Mouse (Mus musculus) CH12.LX (cell line): ENCODE results near the gene Ttll5. TPM values are rescaled to one million over a fixed set of nuclear protein-coding genes. Genes with fewer than 3 reads are reported as not detected.

Experiments
- DNase-seq: peaks from one replicate; pipeline ENCODE4 v3.0.0-alpha.2; 2013; ENCODE audit errors: extremely low read depth
- H3K27ac ChIP-seq: 2 replicates; pipeline ENCODE4 v1.5.1; 2012; ENCODE audit warnings: low read depth, mild to moderate bottlenecking, control low read depth, moderate library complexity; ENCODE audit not compliant: insufficient read depth
- H3K27me3 ChIP-seq: replicated peaks from 2 replicates; pipeline ENCODE3; 2012; ENCODE audit warnings: inconsistent platforms
- H3K36me3 ChIP-seq, 2 experiments: replicated peaks in 1 of 2; 2 replicates each; pipeline versions ENCODE3 to v1.6.1; 2012; ENCODE audit warnings: inconsistent platforms in 1 of 2, low read length in 1 of 2, mild to moderate bottlenecking in 1 of 2, mixed read lengths in 1 of 2, moderate library complexity in 1 of 2; ENCODE audit not compliant: control insufficient read depth in 1 of 2, insufficient read depth in 1 of 2
- H3K4me1 ChIP-seq, 2 experiments: 2 replicates each; pipeline ENCODE4 v1.6.1; 2012; ENCODE audit warnings: inconsistent platforms in 1 of 2, moderate library complexity in 1 of 2; ENCODE audit not compliant: insufficient read depth in 2 of 2, control insufficient read depth in 1 of 2
- H3K4me2 ChIP-seq: 2 replicates; pipeline ENCODE4 v1.6.1; 2012; ENCODE audit warnings: low read depth, mild to moderate bottlenecking, control low read depth; ENCODE audit not compliant: poor library complexity, insufficient read depth, severe bottlenecking
- H3K4me3 ChIP-seq, 3 experiments: fragments of 150-350 bp in 1 of 3; sonication (generic) in 1 of 3; replicated peaks in 1 of 3; 2 replicates each; pipeline versions ENCODE3 to v1.5.1; 2011 to 2012; ENCODE audit warnings: low read depth in 2 of 3, low read length in 2 of 3, mild to moderate bottlenecking in 2 of 3, moderate library complexity in 2 of 3, control low read depth in 1 of 3, improper control_type of control experiment in 1 of 3, inconsistent platforms in 1 of 3, mixed read lengths in 1 of 3; ENCODE audit not compliant: poor library complexity in 1 of 3
- H3K79me2 ChIP-seq: replicated peaks from 2 replicates; pipeline ENCODE4 v1.6.1; 2012; ENCODE audit warnings: mild to moderate bottlenecking, moderate library complexity; ENCODE audit not compliant: control insufficient read depth, poor library complexity, insufficient read depth, severe bottlenecking; ENCODE audit errors: extremely low read depth
- H3K9ac ChIP-seq: 2 replicates; pipeline ENCODE4 v1.6.1; 2012; ENCODE audit warnings: low read depth, mild to moderate bottlenecking, control low read depth, moderate library complexity; ENCODE audit not compliant: insufficient read depth
- H3K9me3 ChIP-seq: replicated peaks from 2 replicates; pipeline ENCODE3; 2012; ENCODE audit warnings: low read length, inconsistent platforms, mixed read lengths
- CHD2 ChIP-seq: IDR thresholded peaks from 2 replicates; pipeline ENCODE4 v1.6.1; 2011; ENCODE audit warnings: low read length, improper control_type of control experiment
- CTCF ChIP-seq, 2 experiments: IDR thresholded peaks in 1 of 2; conservative IDR thresholded peaks in 1 of 2; 2 replicates each; pipeline ENCODE4 v1.5.1; 2011 to 2012; ENCODE audit warnings: low read depth in 2 of 2, low read length in 2 of 2, improper control_type of control experiment in 1 of 2, inconsistent platforms in 1 of 2, mild to moderate bottlenecking in 1 of 2, moderate library complexity in 1 of 2
- E2F4 ChIP-seq: IDR thresholded peaks from 2 replicates; pipeline ENCODE4 v1.6.1; 2011; ENCODE audit warnings: low read depth, low read length, improper control_type of control experiment; ENCODE audit not compliant: insufficient replicate concordance
- ETS1 ChIP-seq: conservative IDR thresholded peaks from 2 replicates; pipeline ENCODE4 v1.6.1; 2012; ENCODE audit warnings: low read depth, mild to moderate bottlenecking, inconsistent platforms, low read length, improper control_type of control experiment, moderate library complexity
- GABPA ChIP-seq: IDR thresholded peaks from 2 replicates; pipeline ENCODE4 v1.6.1; 2012; ENCODE audit warnings: low read depth, low read length, improper control_type of control experiment, inconsistent platforms; ENCODE audit not compliant: insufficient replicate concordance
- HCFC1 ChIP-seq: IDR thresholded peaks from 2 replicates; pipeline ENCODE4 v1.6.1; 2012; ENCODE audit warnings: low read depth, mild to moderate bottlenecking, inconsistent platforms, low read length, improper control_type of control experiment
- IRF4 ChIP-seq: IDR thresholded peaks from 2 replicates; pipeline ENCODE4 v1.6.1; 2014; ENCODE audit warnings: low read depth, mild to moderate bottlenecking, inconsistent platforms, low read length, improper control_type of control experiment
- JUND ChIP-seq: conservative IDR thresholded peaks from 2 replicates; pipeline ENCODE4 v1.6.1; 2011; ENCODE audit warnings: low read depth, low read length, improper control_type of control experiment
- MAX ChIP-seq: IDR thresholded peaks from 2 replicates; pipeline ENCODE4 v1.6.1; 2011; ENCODE audit warnings: low read length, improper control_type of control experiment
- MEF2A ChIP-seq: IDR thresholded peaks from 2 replicates; pipeline ENCODE4 v1.6.1; 2014; ENCODE audit warnings: low read depth, mild to moderate bottlenecking, inconsistent platforms, low read length, improper control_type of control experiment, borderline replicate concordance
- MYC ChIP-seq: IDR thresholded peaks from 2 replicates; pipeline ENCODE4 v1.6.1; 2011; ENCODE audit warnings: low read depth, mild to moderate bottlenecking, improper control_type of control experiment, low read length
- NELFE ChIP-seq: IDR thresholded peaks from 2 replicates; pipeline ENCODE4 v1.6.1; 2011; ENCODE audit warnings: low read depth, low read length, improper control_type of control experiment
- POLR2A ChIP-seq: IDR thresholded peaks from 2 replicates; pipeline ENCODE4 v1.6.1; 2011; ENCODE audit warnings: low read depth, mild to moderate bottlenecking, improper control_type of control experiment, low read length
- POLR2AphosphoS2 ChIP-seq: IDR thresholded peaks from 2 replicates; pipeline ENCODE4 v1.6.1; 2011; ENCODE audit warnings: low read depth, low read length, improper control_type of control experiment
- RAD21 ChIP-seq: IDR thresholded peaks from 2 replicates; pipeline ENCODE4 v1.6.1; 2011; ENCODE audit warnings: low read depth, mild to moderate bottlenecking, low read length, improper control_type of control experiment, moderate library complexity
- RCOR1 ChIP-seq: conservative IDR thresholded peaks from 2 replicates; pipeline ENCODE4 v1.6.1; 2012; ENCODE audit warnings: low read depth, mild to moderate bottlenecking, inconsistent platforms, low read length, improper control_type of control experiment
- SIN3A ChIP-seq: IDR thresholded peaks from 2 replicates; pipeline ENCODE4 v1.6.1; 2012; ENCODE audit warnings: low read length, improper control_type of control experiment, inconsistent platforms
- SMC3 ChIP-seq: IDR thresholded peaks from 2 replicates; pipeline ENCODE4 v1.6.1; 2011; ENCODE audit warnings: low read depth, low read length, improper control_type of control experiment
- UBTF ChIP-seq: IDR thresholded peaks from 2 replicates; pipeline ENCODE4 v1.6.1; 2012; ENCODE audit warnings: low read depth, mild to moderate bottlenecking, inconsistent platforms, low read length, improper control_type of control experiment, moderate library complexity
- USF1 ChIP-seq: IDR thresholded peaks from 2 replicates; pipeline ENCODE4 v1.6.1; 2014; ENCODE audit warnings: low read depth, mild to moderate bottlenecking, inconsistent platforms, low read length, improper control_type of control experiment
- USF2 ChIP-seq: conservative IDR thresholded peaks from 2 replicates; pipeline ENCODE4 v1.6.1; 2011; ENCODE audit warnings: low read depth, low read length, improper control_type of control experiment
- ZMIZ1 ChIP-seq: IDR thresholded peaks from 2 replicates; pipeline ENCODE4 v1.6.1; 2012; ENCODE audit warnings: low read depth, mild to moderate bottlenecking, inconsistent platforms, low read length, improper control_type of control experiment
- ZNF384 ChIP-seq: IDR thresholded peaks from 2 replicates; pipeline ENCODE4 v1.6.1; 2012; ENCODE audit warnings: low read depth, low read length, improper control_type of control experiment, inconsistent platforms
- dilution Hi-C: fragments of 300-500 bp; cut with MboI; formaldehyde crosslinking; loops from 2 replicates; pipeline ENCODE4 v1.14.3; 2020; ENCODE audit warnings: low sequenced_read_pairs; ENCODE audit not compliant: extremely low pct_unique_long_range_greater_than_20kb, extremely low pct_ligation_motif_present
- in situ Hi-C: fragments of 300-500 bp; cut with MboI; formaldehyde crosslinking; loops from 3 replicates; pipeline ENCODE4 v1.14.3; 2019; ENCODE audit warnings: low sequenced_read_pairs, low pct_ligation_motif_present, low pct_unique_long_range_greater_than_20kb, mixed read lengths
- polyA plus RNA-seq: library from polyadenylated mRNA; unstranded; fragments of >175 nt; gene quantifications from 2 replicates; pipeline ENCODE4 v1.2.1, GENCODE M21; 2012; ENCODE audit warnings: low read depth; ENCODE audit not compliant: insufficient read length
- total RNA-seq, 2 experiments: library from RNA; depleted of rRNA; stranded (reverse); fragments of 300-350 nt in 1 of 2; fragments of >200 nt in 1 of 2; gene quantifications; 2 replicates each; pipeline ENCODE4 v1.2.3; 2012 to 2014

Gene Ttll5
- total and polyA plus RNA-seq, 3 experiments: 5.7 to 14.0 (median 8.7) TPM

DNA sequence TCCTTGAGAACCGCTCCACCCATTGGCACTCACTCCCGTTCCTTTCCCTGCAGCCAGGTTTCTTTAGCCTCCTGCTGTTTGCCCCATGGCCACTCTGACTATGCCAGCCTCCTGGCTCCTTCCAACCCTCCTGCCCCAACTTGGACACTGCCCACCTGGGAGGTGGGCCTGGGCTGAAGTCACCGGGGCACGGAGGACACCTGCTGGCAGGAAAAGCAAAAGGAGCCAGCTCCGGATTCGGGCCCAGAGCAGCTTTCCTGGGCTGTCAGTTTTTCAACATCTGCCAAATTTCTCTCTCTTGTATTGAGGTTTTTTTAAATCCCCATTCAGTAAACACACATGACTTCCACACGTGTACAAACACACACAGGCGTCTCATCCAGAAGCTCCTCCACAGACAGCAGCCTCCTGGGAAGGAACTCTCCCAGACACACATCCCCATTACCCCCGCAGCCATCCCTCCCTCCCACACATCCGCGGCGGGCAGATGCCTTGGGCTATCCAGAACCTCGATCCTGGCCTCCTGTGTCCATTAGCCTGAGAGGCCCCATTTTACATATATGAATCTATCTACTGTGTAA, 252.0 kb downstream of the Ttll5 start:
- dilution Hi-C loops: no loop called here
- no peaks in the 10 kb centered on the region for H3K36me3 ChIP-seq
- no peak for TF ChIP-seq RCOR1
- TF ChIP-seq SMC3: peak; percentile 46
- no peak for TF ChIP-seq ZNF384
- peak in 1 of 2 experiments; percentile 50; a peak in 2 of 4 replicates for TF ChIP-seq CTCF (conservative IDR thresholded peaks at IDR 0.05 in 1 of 2, IDR thresholded peaks at IDR 0.05 in 1 of 2; ENCODE audit: low read depth in 2 of 2, low read length in 2 of 2)
- TF ChIP-seq RAD21: peak; percentile 28
- TF ChIP-seq CHD2: no peak
- TF ChIP-seq POLR2AphosphoS2: no peak
- TF ChIP-seq ETS1: no peak
- no peak for TF ChIP-seq USF1
- TF ChIP-seq UBTF: no peak
- no peak for TF ChIP-seq ZMIZ1
- TF ChIP-seq IRF4: no peak
- TF ChIP-seq MYC: no peak
- no peak for TF ChIP-seq E2F4
- no peak for TF ChIP-seq MAX
- TF ChIP-seq GABPA: no peak
- no peak for TF ChIP-seq MEF2A
- TF ChIP-seq USF2: no peak
- no peak for TF ChIP-seq JUND
- no peak for TF ChIP-seq NELFE
- no peak for TF ChIP-seq POLR2A
- no peak for TF ChIP-seq SIN3A
- H3K27ac ChIP-seq: no peak overlapping the region
- peaks cover 12% of the 10 kb centered on the region for H3K27me3 ChIP-seq
- H3K4me2 ChIP-seq: no peak overlapping the region
- H3K4me3 ChIP-seq: no peak overlapping the region
- no peaks in the 10 kb centered on the region for H3K9me3 ChIP-seq
- no peaks in the 10 kb centered on the region for H3K79me2 ChIP-seq
- H3K9ac ChIP-seq: no peak overlapping the region
- DNase-seq: no peak
- H3K4me1 ChIP-seq: no peaks in the 10 kb centered on the region; a peak in 1 of 4 replicates
- in situ Hi-C loops: loop anchor here (5.0 to 10.0 kb wide), 3 partner anchors 52 to 224 kb away; no protein-coding TSS in a partner anchor

DNA sequence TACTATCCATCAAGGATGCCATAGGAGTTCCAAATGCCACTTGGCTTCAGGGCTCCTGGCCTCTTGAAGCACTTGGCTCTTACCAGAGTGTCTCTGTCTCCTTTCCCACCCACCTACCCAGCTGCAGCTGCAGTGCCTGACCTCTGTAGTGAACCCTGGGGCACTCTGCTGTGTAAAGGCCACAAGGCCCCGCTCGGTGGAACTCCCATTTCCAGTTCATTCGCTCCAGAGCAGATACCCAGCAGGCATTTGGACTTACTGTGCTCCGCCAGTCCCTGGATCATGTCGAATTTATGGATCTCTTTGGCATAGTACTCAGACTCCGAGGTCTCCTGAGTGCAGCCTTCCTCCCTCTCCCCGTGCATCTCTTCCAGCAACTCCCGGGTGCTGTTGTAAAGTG, 252.9 kb downstream of the Ttll5 start:
- dilution Hi-C loops (no loop called here), in situ Hi-C loops (loop anchor here (5.0 to 10.0 kb wide), 3 partner anchors 53 to 225 kb away; no protein-coding TSS in a partner anchor)
- no peaks in the 10 kb centered on the region for H3K9me3 ChIP-seq
- H3K27ac ChIP-seq: no peak overlapping the region
- H3K79me2 ChIP-seq: no peaks in the 10 kb centered on the region
- no peak overlapping the region for H3K4me2 ChIP-seq
- H3K4me1 ChIP-seq: peaks cover 0 to 2% of the 10 kb centered on the region in 2 experiments; a peak in 1 of 4 replicates
- no peak for DNase-seq
- H3K4me3 ChIP-seq: no peak overlapping the region
- peaks cover 17% of the 10 kb centered on the region for H3K27me3 ChIP-seq
- H3K9ac ChIP-seq: no peak overlapping the region
- TF ChIP-seq NELFE (no peak), HCFC1 (no peak), POLR2AphosphoS2 (no peak), MEF2A (no peak)
- H3K36me3 ChIP-seq: no peaks in the 10 kb centered on the region
